Mouse (Mus musculus) liver, embryonic 11.5 days (tissue): ENCODE measurements around the gene Golt1b. TPM values are rescaled to one million over a fixed set of nuclear protein-coding genes. Genes with fewer than 3 reads are reported as not detected.
A peak's percentile ranks its signal among the peaks of the same experiment; 100 is the strongest.
"Not testable (repeated sequence)": the region's sequence is repeated elsewhere in the genome, so short reads cannot be mapped to it uniquely, and the experiment has no call there.

Experiments
- ATAC-seq: fragments of 200-750 bp; cut with Nextera tagmentation; replicated peaks from 2 replicates; pipeline ENCODE4 v1.8.0; 2017; ENCODE audit warnings: moderate number of reproducible peaks, mild to moderate bottlenecking, moderate TSS enrichment, moderate library complexity; ENCODE audit not compliant: low FRiP score
- DNase-seq: peaks from one replicate; pipeline ENCODE4 v3.0.0-alpha.2; 2017; ENCODE audit warnings: low spot score
- H3K27ac ChIP-seq: fragments of 300-500 bp; sonication (generic); 2 replicates; pipeline ENCODE4 v1.5.1; 2014; ENCODE audit warnings: mild to moderate bottlenecking, low read depth, low read length, control low read depth
- H3K27me3 ChIP-seq: fragments of 300-500 bp; sonication (generic); replicated peaks from 2 replicates; pipeline ENCODE4 v1.6.1; 2014; ENCODE audit warnings: low read length, mixed read lengths; ENCODE audit not compliant: control insufficient read depth, insufficient read depth
- H3K36me3 ChIP-seq: fragments of 300-500 bp; sonication (generic); 2 replicates; pipeline ENCODE4 v1.6.1; 2014; ENCODE audit warnings: mild to moderate bottlenecking, low read length, moderate library complexity, mixed read lengths; ENCODE audit not compliant: control insufficient read depth, insufficient read depth
- H3K4me1 ChIP-seq: fragments of 300-500 bp; sonication (generic); replicated peaks from 2 replicates; pipeline ENCODE4 v1.6.1; 2014; ENCODE audit warnings: low read length, mixed read lengths; ENCODE audit not compliant: control insufficient read depth, insufficient read depth
- H3K4me2 ChIP-seq: fragments of 300-500 bp; sonication (generic); 2 replicates; pipeline ENCODE4 v1.6.1; 2014; ENCODE audit warnings: mild to moderate bottlenecking, control low read depth, moderate library complexity
- H3K4me3 ChIP-seq: fragments of 300-500 bp; sonication (generic); 2 replicates; pipeline ENCODE4 v1.5.1; 2014; ENCODE audit warnings: low read depth, low read length, control low read depth
- H3K9ac ChIP-seq: fragments of 300-500 bp; sonication (generic); 2 replicates; pipeline ENCODE4 v1.6.1; 2014; ENCODE audit warnings: low read depth, low read length, control low read depth
- H3K9me3 ChIP-seq: fragments of 300-500 bp; sonication (generic); 2 replicates; pipeline ENCODE4 v1.6.1; 2016; ENCODE audit warnings: low read length, inconsistent platforms, mixed read lengths; ENCODE audit not compliant: control insufficient read depth
- WGBS: fragments of 180-500 bp; shearing (Covaris S2); extraction: QIAGEN DNeasy Blood & Tissue Kit; methylation state at CpG from one replicate; pipeline ENCODE4 v1.1.7; 2014; 5-methylcytosine and 5-hydroxymethylcytosine counted together
- polyA plus RNA-seq: library from polyadenylated mRNA; unstranded; fragments of >200 nt; fragmentation: Nextera tagmentation; extraction: Ambion mirVana; gene quantifications from 2 replicates; pipeline ENCODE4 v1.2.1, GENCODE M21; 2014

The Golt1b gene
- polyA plus RNA-seq, 1 experiment from 2014 or later = 80.6 TPM

- H3K9ac ChIP-seq, H3K4me1 ChIP-seq, H3K27me3 ChIP-seq, H3K27ac ChIP-seq, H3K9me3 ChIP-seq, DNase-seq, H3K4me2 ChIP-seq, H3K4me3 ChIP-seq: not testable (repeated sequence)
- ATAC-seq = 0 out of 2 replicates have a peak, but pooled peaks have one; percentile 34
- peaks cover 10% of the 10 kb centered on the region for H3K36me3 ChIP-seq
- WGBS = 82% methylated on average over 3 of the region's 3 CpGs
Observed at GRCm38 (mm10) chr6:142352099-142352498, 34.9 kb upstream of the Golt1b start.

GRCm38 (mm10) chr6:142357106-142357505, 29.9 kb upstream of the Golt1b start:
- Histone ChIP-seq H3K4me3 (no peak overlapping the region), H3K36me3 (peaks cover 10% of the 10 kb centered on the region)

GRCm38 (mm10) chr6:142362036-142362435, 25.0 kb upstream of the Golt1b start:
- peaks cover 30% of the 10 kb centered on the region for H3K36me3 ChIP-seq
- 91% methylated on average over 6 of the region's 6 CpGs for WGBS
- H3K9ac ChIP-seq = no peak overlapping the region
- H3K9me3 ChIP-seq = no peaks in the 10 kb centered on the region
- no peaks in the 10 kb centered on the region for H3K4me1 ChIP-seq
- ATAC-seq (no peak), DNase-seq (no peak)
- H3K27me3 ChIP-seq = no peaks in the 10 kb centered on the region
- no peak overlapping the region for H3K4me2 ChIP-seq
- no peak overlapping the region for H3K4me3 ChIP-seq
- H3K27ac ChIP-seq = no peak overlapping the region

More at GRCm38 (mm10) chr6:142357106-142357505, 29.9 kb upstream of the Golt1b start:
- Histone ChIP-seq H3K27me3 (no peaks in the 10 kb centered on the region), H3K27ac (no peak overlapping the region), H3K4me2 (no peak overlapping the region), H3K9ac (no peak overlapping the region), H3K4me1 (no peaks in the 10 kb centered on the region), H3K9me3 (no peaks in the 10 kb centered on the region)
- ATAC-seq = no peak
- no peak for DNase-seq
- WGBS = 78% methylated on average over 7 of the region's 7 CpGs

- WGBS = 77% methylated on average over 9 of the region's 9 CpGs
- no peak; the same call in 1 of the 2 replicates for ATAC-seq
Observed at GRCm38 (mm10) chr6:142363019-142363576, 23.9 kb upstream of the Golt1b start.

GRCm38 (mm10) chr6:142365742-142366472, 21.1 kb upstream of the Golt1b start:
- Histone ChIP-seq H3K27ac (no peak overlapping the region), H3K27me3 (no peaks in the 10 kb centered on the region), H3K4me3 (no peak overlapping the region), H3K36me3 (peaks cover 33% of the 10 kb centered on the region), H3K4me2 (no peak overlapping the region), H3K9ac (no peak overlapping the region), H3K4me1 (no peaks in the 10 kb centered on the region), H3K9me3 (no peaks in the 10 kb centered on the region)
- ATAC-seq (no peak), DNase-seq (no peak)
- WGBS = 88% methylated on average over 8 of the region's 8 CpGs

More at GRCm38 (mm10) chr6:142363019-142363576, 23.9 kb upstream of the Golt1b start:
- Histone ChIP-seq H3K27me3 (no peaks in the 10 kb centered on the region), H3K9me3 (no peaks in the 10 kb centered on the region), H3K27ac (no peak overlapping the region), H3K4me1 (no peaks in the 10 kb centered on the region), H3K4me3 (no peak overlapping the region), H3K4me2 (no peak overlapping the region), H3K9ac (no peak overlapping the region), H3K36me3 (peaks cover 33% of the 10 kb centered on the region)
- no peak for DNase-seq

GRCm38 (mm10) chr6:142366473-142367018, 20.5 kb upstream of the Golt1b start:
- Histone ChIP-seq H3K27me3 (no peaks in the 10 kb centered on the region), H3K9me3 (no peaks in the 10 kb centered on the region), H3K4me3 (no peak overlapping the region), H3K4me1 (no peaks in the 10 kb centered on the region), H3K4me2 (no peak overlapping the region), H3K36me3 (peaks cover 31% of the 10 kb centered on the region), H3K9ac (no peak overlapping the region), H3K27ac (no peak overlapping the region)
- WGBS = 89% methylated on average over 10 of the region's 10 CpGs
- no peak for DNase-seq
- no peak for ATAC-seq

GRCm38 (mm10) chr6:142367565-142367964, 19.5 kb upstream of the Golt1b start:
- DNase-seq (no peak), ATAC-seq (no peak)
- WGBS = 90% methylated on average over 3 of the region's 3 CpGs
- Histone ChIP-seq H3K4me3 (no peak overlapping the region), H3K36me3 (peaks cover 28% of the 10 kb centered on the region), H3K9me3 (no peaks in the 10 kb centered on the region), H3K27ac (no peak overlapping the region), H3K4me1 (no peaks in the 10 kb centered on the region), H3K4me2 (no peak overlapping the region), H3K9ac (no peak overlapping the region), H3K27me3 (no peaks in the 10 kb centered on the region)

GRCm38 (mm10) chr6:142369568-142369967, 17.5 kb upstream of the Golt1b start:
- Histone ChIP-seq H3K4me3 (no peak overlapping the region), H3K4me1 (no peaks in the 10 kb centered on the region), H3K27me3 (no peaks in the 10 kb centered on the region), H3K4me2 (no peak overlapping the region), H3K27ac (no peak overlapping the region), H3K9ac (no peak overlapping the region), H3K36me3 (peaks cover 27% of the 10 kb centered on the region), H3K9me3 (no peaks in the 10 kb centered on the region)
- 89% methylated on average over 3 of the region's 3 CpGs for WGBS
- ATAC-seq (no peak), DNase-seq (no peak)
